14 mouse cellular contexts compared by ENCODE assay signal in the genomic region with DNA sequence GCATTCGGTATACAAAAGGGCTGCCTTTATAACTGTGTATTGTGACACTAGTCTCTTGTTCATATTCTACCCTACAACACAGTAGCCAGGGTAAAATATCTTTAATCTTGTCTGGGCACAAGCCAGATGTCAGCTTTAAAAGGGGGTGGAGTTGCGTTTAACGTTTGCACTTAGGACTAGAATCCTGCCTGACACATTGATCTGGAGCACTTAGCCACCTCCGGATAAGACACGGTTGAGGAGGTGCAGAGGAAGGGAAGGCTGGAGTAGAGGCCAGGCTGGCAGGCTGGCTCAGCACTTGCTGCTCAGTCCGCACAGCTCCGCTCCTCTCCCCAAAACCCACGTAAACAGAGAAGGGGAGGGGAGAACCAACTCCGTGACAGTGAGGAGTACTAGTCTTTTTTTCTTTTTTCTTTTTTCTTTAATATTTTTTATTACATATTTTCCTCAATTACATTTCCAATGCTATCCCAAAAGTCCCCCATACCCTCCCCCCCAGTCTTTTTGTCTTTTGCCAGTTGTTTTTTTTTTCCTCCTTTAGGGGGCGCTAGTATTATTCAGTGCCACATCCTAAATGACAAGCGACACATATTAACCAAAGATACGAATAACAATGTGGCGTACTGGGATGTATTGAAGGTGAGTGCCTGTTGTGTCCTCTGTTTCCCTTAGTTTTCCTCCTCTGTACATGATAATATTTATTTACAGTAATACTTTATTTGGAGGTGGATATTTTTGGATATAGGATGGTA. TPM values are rescaled to one million over a fixed set of nuclear protein-coding genes. Genes with fewer than 3 reads are reported as not detected.
DNase-seq lines count a peak whose midpoint lies in the region; ATAC-seq and TF ChIP-seq lines count a peak whose summit lies in the region.
"Had no signal": no experiment of that assay in that cellular context is flagged by ENCODE, and none has a peak within 500 bp of the region (broad histone marks: within the 10 kb centered on the region; RNA-seq: fewer than 3 reads in every experiment).

No protein-coding gene starts in this region.

- H3K4me3 ChIP-seq in hindbrain, embryonic 13.5 days: no peak overlapping the region
- H3K4me3 ChIP-seq in hindbrain, embryonic 12.5 days: no peak overlapping the region
- no peak overlapping the region for H3K4me3 ChIP-seq in midbrain, postnatal 0 days (ENCODE audit: low read depth, low read length)
- no peak overlapping the region for H3K4me3 ChIP-seq in midbrain, embryonic 15.5 days
- H3K4me3 ChIP-seq in hindbrain, postnatal 0 days (ENCODE audit: low read length): no peak overlapping the region
- H3K4me3 ChIP-seq: midbrain, embryonic 12.5 days; neural tube, embryonic 13.5 days had no signal

- peak; percentile 60 for TF ChIP-seq CTCF in midbrain, postnatal 0 days (IDR thresholded peaks at IDR 0.05)
- TF ChIP-seq CTCF in hindbrain, postnatal 0 days (IDR thresholded peaks at IDR 0.05; ENCODE audit: low read depth): peak; percentile 58

- peak overlapping the region; percentile 23; the same call in 1 of the 2 replicates for H3K27ac ChIP-seq in hindbrain, embryonic 13.5 days
- no peak overlapping the region for H3K27ac ChIP-seq in hindbrain, embryonic 12.5 days
- no peak overlapping the region for H3K27ac ChIP-seq in midbrain, postnatal 0 days (ENCODE audit: low read depth, low read length)
- no peak overlapping the region for H3K27ac ChIP-seq in midbrain, embryonic 15.5 days
- H3K27ac ChIP-seq in hindbrain, postnatal 0 days: no peak overlapping the region
- H3K27ac ChIP-seq: midbrain, embryonic 12.5 days; neural tube, embryonic 13.5 days had no signal

- H3K27me3 ChIP-seq in hindbrain, embryonic 13.5 days: no peaks in the 10 kb centered on the region
- H3K27me3 ChIP-seq in hindbrain, embryonic 12.5 days: no peaks in the 10 kb centered on the region
- no peaks in the 10 kb centered on the region for H3K27me3 ChIP-seq in midbrain, postnatal 0 days (ENCODE audit: insufficient read depth, low read length)
- no peaks in the 10 kb centered on the region for H3K27me3 ChIP-seq in midbrain, embryonic 15.5 days (replicated peaks)
- no peaks in the 10 kb centered on the region for H3K27me3 ChIP-seq in hindbrain, postnatal 0 days (ENCODE audit: insufficient read depth, low read length)
- H3K27me3 ChIP-seq: midbrain, embryonic 12.5 days; neural tube, embryonic 13.5 days had no signal

- no peak overlapping the region for H3K4me2 ChIP-seq in hindbrain, embryonic 13.5 days
- H3K4me2 ChIP-seq in hindbrain, embryonic 12.5 days (replicated peaks): no peak overlapping the region
- no peak overlapping the region for H3K4me2 ChIP-seq in midbrain, postnatal 0 days (ENCODE audit: low read depth, low read length, poor library complexity, severe bottlenecking)
- no peak overlapping the region for H3K4me2 ChIP-seq in midbrain, embryonic 15.5 days
- no peak overlapping the region for H3K4me2 ChIP-seq in hindbrain, postnatal 0 days (ENCODE audit: low read depth, low read length)
- H3K4me2 ChIP-seq: midbrain, embryonic 12.5 days; neural tube, embryonic 13.5 days had no signal

- H3K36me3 ChIP-seq in hindbrain, embryonic 13.5 days: peaks cover 91% of the 10 kb centered on the region
- H3K36me3 ChIP-seq in hindbrain, embryonic 12.5 days: peaks cover 88% of the 10 kb centered on the region
- peaks cover 82% of the 10 kb centered on the region for H3K36me3 ChIP-seq in midbrain, postnatal 0 days (ENCODE audit: insufficient read depth, low read length)
- H3K36me3 ChIP-seq in midbrain, embryonic 15.5 days (replicated peaks): peaks cover 43% of the 10 kb centered on the region
- peaks cover 71% of the 10 kb centered on the region for H3K36me3 ChIP-seq in hindbrain, postnatal 0 days (ENCODE audit: insufficient read depth, low read length)

- no peaks in the 10 kb centered on the region for H3K9me3 ChIP-seq in hindbrain, embryonic 13.5 days
- H3K9me3 ChIP-seq in hindbrain, embryonic 12.5 days (replicated peaks): no peaks in the 10 kb centered on the region
- H3K9me3 ChIP-seq in midbrain, postnatal 0 days (ENCODE audit: low read length): no peaks in the 10 kb centered on the region
- no peaks in the 10 kb centered on the region for H3K9me3 ChIP-seq in midbrain, embryonic 15.5 days
- no peaks in the 10 kb centered on the region for H3K9me3 ChIP-seq in hindbrain, postnatal 0 days (ENCODE audit: low read length)
- H3K9me3 ChIP-seq: midbrain, embryonic 12.5 days; neural tube, embryonic 13.5 days had no signal

- no peak for DNase-seq in midbrain, postnatal 0 days (ENCODE audit: low spot score)
- DNase-seq in hindbrain, postnatal 0 days (ENCODE audit: low spot score): peak; percentile 68
- no peak for DNase-seq in adrenal gland, postnatal 36 days
- no peak for DNase-seq in heart, adult 9 months (ENCODE audit: low spot score in 2 of 2)
- DNase-seq: adrenal gland, adult 8-10 months; kidney, postnatal 4 days; lung, adult 18-20 months had no signal

- no peak for ATAC-seq in hindbrain, embryonic 13.5 days (ENCODE audit: low FRiP score)
- no peak for ATAC-seq in hindbrain, embryonic 12.5 days (ENCODE audit: low FRiP score)
- no peak for ATAC-seq in midbrain, postnatal 0 days (ENCODE audit: low FRiP score)
- no peak for ATAC-seq in midbrain, embryonic 15.5 days (replicated peaks)
- ATAC-seq in hindbrain, postnatal 0 days: peak; percentile 40; the same call in 1 of the 2 replicates
- ATAC-seq: intestine, embryonic 16.5 days had no signal

- WGBS in hindbrain, embryonic 13.5 days: 76% methylated on average over 12 of the region's 13 CpGs
- 83% methylated on average over 13 of the region's 13 CpGs for WGBS in hindbrain, embryonic 12.5 days
- WGBS in midbrain, postnatal 0 days: 69% methylated on average over 13 of the region's 13 CpGs
- WGBS in midbrain, embryonic 15.5 days: 70% methylated on average over 13 of the region's 13 CpGs
- WGBS in hindbrain, postnatal 0 days: 76% methylated on average over 13 of the region's 13 CpGs

- no peak overlapping the region for H3K9ac ChIP-seq in hindbrain, embryonic 13.5 days
- H3K9ac ChIP-seq in hindbrain, embryonic 12.5 days: no peak overlapping the region
- H3K9ac ChIP-seq in midbrain, postnatal 0 days (replicated peaks; ENCODE audit: low read length, poor library complexity, severe bottlenecking): no peak overlapping the region
- H3K9ac ChIP-seq in midbrain, embryonic 15.5 days: no peak overlapping the region
- no peak overlapping the region for H3K9ac ChIP-seq in hindbrain, postnatal 0 days (replicated peaks; ENCODE audit: low read length)
- H3K9ac ChIP-seq: midbrain, embryonic 12.5 days; neural tube, embryonic 13.5 days had no signal

- no peaks in the 10 kb centered on the region for H3K4me1 ChIP-seq in hindbrain, embryonic 13.5 days (replicated peaks)
- H3K4me1 ChIP-seq in hindbrain, embryonic 12.5 days: no peaks in the 10 kb centered on the region
- no peaks in the 10 kb centered on the region for H3K4me1 ChIP-seq in midbrain, postnatal 0 days (ENCODE audit: insufficient read depth, low read length)
- no peaks in the 10 kb centered on the region for H3K4me1 ChIP-seq in midbrain, embryonic 15.5 days
- H3K4me1 ChIP-seq in hindbrain, postnatal 0 days (ENCODE audit: insufficient read depth, low read length): no peaks in the 10 kb centered on the region
- H3K4me1 ChIP-seq: midbrain, embryonic 12.5 days; neural tube, embryonic 13.5 days had no signal

RNA-seq across cellular contexts. Expression of gene Wdr48, which starts 18.6 kb away (rescaled TPM):
- 63.2 and 65.3 TPM in 2 replicates for polyA plus RNA-seq in hindbrain, embryonic 13.5 days (2015; fragmentation: Nextera tagmentation; extraction: Ambion mirVana)
- polyA plus RNA-seq in hindbrain, embryonic 12.5 days (2016; fragmentation: Nextera tagmentation; extraction: Ambion mirVana): 72.4 and 77.9 TPM in 2 replicates
- 53.0 and 75.3 TPM in 2 replicates for total RNA-seq in midbrain, postnatal 0 days (2014; rRNA removed)
- 48.8 and 49.5 TPM in 2 replicates for polyA plus RNA-seq in midbrain, postnatal 0 days (2015; fragmentation: Nextera tagmentation; extraction: Ambion mirVana)
- polyA plus RNA-seq in midbrain, embryonic 15.5 days (2015; fragmentation: Nextera tagmentation; extraction: Ambion mirVana): 72.0 and 75.3 TPM in 2 replicates
- total RNA-seq in hindbrain, postnatal 0 days (2014; rRNA removed): 50.9 and 62.1 TPM in 2 replicates
- 47.3 and 47.5 TPM in 2 replicates for polyA plus RNA-seq in hindbrain, postnatal 0 days (2015; fragmentation: Nextera tagmentation; extraction: Ambion mirVana)
- total RNA-seq in adrenal gland, postnatal 36 days (2021): 10 to 100 TPM; 49.1 to 53.8 TPM

RNA-seq across cellular contexts. Expression of gene Gorasp1, which starts 24.1 kb away (rescaled TPM):
- 26.0 and 27.9 TPM in 2 replicates for polyA plus RNA-seq in hindbrain, embryonic 13.5 days (2015; fragmentation: Nextera tagmentation; extraction: Ambion mirVana)
- 22.4 and 24.0 TPM in 2 replicates for polyA plus RNA-seq in hindbrain, embryonic 12.5 days (2016; fragmentation: Nextera tagmentation; extraction: Ambion mirVana)
- 19.0 and 22.2 TPM in 2 replicates for total RNA-seq in midbrain, postnatal 0 days (2014; rRNA removed)
- polyA plus RNA-seq in midbrain, postnatal 0 days (2015; fragmentation: Nextera tagmentation; extraction: Ambion mirVana): 25.0 and 26.2 TPM in 2 replicates
- polyA plus RNA-seq in midbrain, embryonic 15.5 days (2015; fragmentation: Nextera tagmentation; extraction: Ambion mirVana): 32.2 and 33.1 TPM in 2 replicates
- total RNA-seq in hindbrain, postnatal 0 days (2014; rRNA removed): 28.1 and 48.4 TPM in 2 replicates
- 20.9 and 21.1 TPM in 2 replicates for polyA plus RNA-seq in hindbrain, postnatal 0 days (2015; fragmentation: Nextera tagmentation; extraction: Ambion mirVana)
- total RNA-seq in adrenal gland, postnatal 36 days (2021): 10 to 100 TPM; 23.5 to 31.7 TPM

RNA-seq across cellular contexts. Expression of gene Ttc21a, which starts 24.1 kb away (rescaled TPM):
- 0.65 and 1.2 TPM in 2 replicates for polyA plus RNA-seq in hindbrain, embryonic 13.5 days (2015; fragmentation: Nextera tagmentation; extraction: Ambion mirVana)
- 1.1 and 1.5 TPM in 2 replicates for polyA plus RNA-seq in hindbrain, embryonic 12.5 days (2016; fragmentation: Nextera tagmentation; extraction: Ambion mirVana)
- 4.6 and 4.9 TPM in 2 replicates for total RNA-seq in midbrain, postnatal 0 days (2014; rRNA removed)
- polyA plus RNA-seq in midbrain, postnatal 0 days (2015; fragmentation: Nextera tagmentation; extraction: Ambion mirVana): 1.1 and 1.4 TPM in 2 replicates
- polyA plus RNA-seq in midbrain, embryonic 15.5 days (2015; fragmentation: Nextera tagmentation; extraction: Ambion mirVana): 1.0 and 1.4 TPM in 2 replicates
- total RNA-seq in hindbrain, postnatal 0 days (2014; rRNA removed): 4.7 and 4.9 TPM in 2 replicates
- polyA plus RNA-seq in hindbrain, postnatal 0 days (2015; fragmentation: Nextera tagmentation; extraction: Ambion mirVana): 0.90 and 1.1 TPM in 2 replicates
- under 1 TPM in 1 of 2 experiments, not detected in 1; 0.13 TPM for total RNA-seq in adrenal gland, postnatal 36 days (2021)
- total RNA-seq: gastrocnemius, adult 18-20 months had no signal
